Mouse (Mus musculus): ENCODE results near the gene Gm45208.
A peak's percentile ranks its signal among the peaks of the same experiment; 100 is the strongest.
"Not testable (repeated sequence)": the region's sequence is repeated elsewhere in the genome, so short reads cannot be mapped to it uniquely, and the experiment has no call there.

Gene Gm45208

DNA sequence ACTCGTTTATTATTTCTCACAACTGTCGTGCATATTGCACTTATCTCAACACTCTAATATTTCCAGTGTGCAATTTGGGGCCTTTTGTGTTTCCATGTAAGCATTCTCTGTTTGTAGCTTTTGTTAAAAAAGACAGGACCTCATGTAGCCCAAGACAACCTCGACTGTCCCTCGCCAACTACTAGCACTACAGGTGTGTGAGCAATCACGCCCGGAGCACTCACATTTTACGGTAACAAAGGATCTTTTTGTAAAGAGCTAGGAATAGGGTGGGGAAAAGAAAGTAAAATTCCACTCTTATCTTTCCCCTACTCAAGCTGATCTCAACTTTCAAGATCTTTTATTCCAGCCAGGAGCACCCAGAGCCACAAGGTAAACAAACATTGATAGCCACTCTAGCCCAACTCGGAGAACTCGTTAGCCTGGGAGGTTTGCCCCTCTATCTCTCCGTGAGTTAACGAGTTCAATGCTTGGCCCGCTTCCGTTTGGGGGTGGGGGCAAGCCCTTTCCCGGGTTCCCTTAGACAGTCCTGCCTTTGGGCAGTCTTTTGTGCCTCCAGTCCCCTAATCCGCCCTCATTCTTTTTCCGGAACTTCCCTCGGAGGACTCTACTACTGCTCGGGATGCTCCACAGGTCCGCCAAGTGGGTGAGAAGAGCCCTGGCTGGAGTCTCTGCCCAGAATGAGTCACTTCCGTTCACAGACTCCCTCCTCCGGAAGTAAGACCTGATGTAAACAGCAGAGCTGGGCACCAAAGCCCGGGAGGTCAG lies at the start of gene Gm45208:
Gene Gm45208, plus strand, starts transcription at position 732 of the 768 bp plus-strand sequence.
- peak; percentile 36 to 62 for DNase-seq

- no peak for DNase-seq
Observed at GRCm38 (mm10) chrX:7672739-7673138, 49.3 kb upstream of the Gm45208 start.

GRCm38 (mm10) chrX:7673578-7674281 lies 48.3 kb upstream of the Gm45208 start:
- DNase-seq: peak; percentile 42 to 49

DNA sequence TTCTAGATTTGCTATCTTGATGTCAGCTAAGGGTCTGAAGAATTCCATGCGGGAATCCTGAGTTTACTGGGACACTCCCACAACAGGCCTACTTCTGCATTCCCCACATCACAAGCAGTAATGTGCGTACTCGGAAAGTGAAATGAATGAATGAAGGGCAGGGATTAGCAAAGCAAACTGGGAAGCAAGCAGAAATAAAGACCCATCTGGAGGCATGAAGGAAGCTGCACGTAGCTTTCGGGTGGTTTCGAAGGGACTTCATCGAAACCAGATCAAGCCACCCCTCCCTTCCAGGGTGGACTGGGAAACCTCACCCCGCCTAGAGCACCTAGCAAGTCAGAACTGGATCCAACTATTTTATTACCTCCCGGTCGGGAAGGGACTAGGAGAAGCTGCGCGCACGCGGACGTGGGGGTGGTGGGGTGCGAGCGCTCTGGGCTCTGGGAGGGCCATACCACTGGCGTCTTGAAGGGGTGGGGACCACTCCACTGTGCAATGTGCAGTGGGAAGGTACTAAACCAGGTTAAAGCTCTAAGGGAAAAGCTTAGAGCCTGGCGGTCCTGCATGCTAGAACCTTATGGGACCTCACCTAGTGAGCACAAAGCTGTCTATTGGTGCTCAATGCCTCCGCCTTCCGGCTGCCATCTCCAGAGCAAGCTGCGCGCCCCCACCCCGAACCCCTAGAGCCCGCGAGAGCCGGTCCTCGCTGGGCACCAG lies 47.6 kb upstream of the Gm45208 start:
- DNase-seq: peak in 1 of 2 experiments; percentile 26

- no peak for DNase-seq
Observed at GRCm38 (mm10) chrX:7675001-7675380, 47.1 kb upstream of the Gm45208 start.

DNA sequence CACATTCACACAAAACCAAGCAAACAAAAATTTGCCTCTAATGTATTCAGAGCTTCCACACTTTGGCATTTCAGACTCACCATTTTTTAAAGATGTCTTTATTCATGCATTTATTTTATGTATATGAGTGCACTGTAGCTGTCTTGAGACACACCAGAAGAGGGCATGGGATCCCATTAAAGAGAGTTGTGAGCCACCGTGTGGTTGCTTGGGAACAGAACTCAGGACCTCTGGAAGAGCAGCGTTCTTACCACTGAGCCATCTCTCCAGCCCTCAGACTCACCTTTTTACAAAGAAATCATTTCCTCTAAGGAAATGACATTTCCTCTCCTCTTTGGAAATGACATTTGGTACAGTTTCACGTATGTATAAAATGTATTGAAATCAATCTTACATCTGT lies 43.1 kb upstream of the Gm45208 start:
- no peak for DNase-seq

- DNase-seq: peak; percentile 80 to 85
Observed at GRCm38 (mm10) chrX:7679405-7680056, 42.5 kb upstream of the Gm45208 start.

GRCm38 (mm10) chrX:7680057-7680412 lies 42.0 kb upstream of the Gm45208 start:
- DNase-seq: no peak

- no peak for DNase-seq
Observed at GRCm38 (mm10) chrX:7680864-7681263, 41.2 kb upstream of the Gm45208 start, which contains the start of gene Magix. Gene Magix, minus strand, starts transcription at chrX:7681251.

GRCm38 (mm10) chrX:7688321-7688720 lies 33.7 kb upstream of the Gm45208 start:
- no peak for DNase-seq

DNA sequence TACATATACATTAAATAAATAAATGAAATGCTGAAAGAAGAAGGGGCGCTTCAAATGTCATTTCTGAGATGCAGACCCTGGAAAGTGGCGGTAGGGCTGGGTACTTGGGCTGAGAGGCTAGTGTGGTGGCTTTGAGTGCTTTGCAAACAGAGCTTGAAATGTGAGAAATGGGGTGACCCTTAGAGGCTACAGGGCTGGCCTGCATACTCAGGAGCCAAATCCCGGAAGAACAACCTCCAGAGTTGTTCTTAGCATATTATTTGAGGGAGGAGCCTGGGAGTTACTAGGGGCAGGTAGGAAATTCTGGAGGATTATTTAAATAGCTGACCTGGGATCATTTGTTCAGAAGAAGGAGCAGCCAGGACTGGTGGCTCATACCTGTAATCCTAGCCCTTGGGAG lies 31.6 kb upstream of the Gm45208 start:
- no peak for DNase-seq

- DNase-seq: peak in 1 of 2 experiments; percentile 39
Observed at GRCm38 (mm10) chrX:7692862-7693261, 29.2 kb upstream of the Gm45208 start.

DNA sequence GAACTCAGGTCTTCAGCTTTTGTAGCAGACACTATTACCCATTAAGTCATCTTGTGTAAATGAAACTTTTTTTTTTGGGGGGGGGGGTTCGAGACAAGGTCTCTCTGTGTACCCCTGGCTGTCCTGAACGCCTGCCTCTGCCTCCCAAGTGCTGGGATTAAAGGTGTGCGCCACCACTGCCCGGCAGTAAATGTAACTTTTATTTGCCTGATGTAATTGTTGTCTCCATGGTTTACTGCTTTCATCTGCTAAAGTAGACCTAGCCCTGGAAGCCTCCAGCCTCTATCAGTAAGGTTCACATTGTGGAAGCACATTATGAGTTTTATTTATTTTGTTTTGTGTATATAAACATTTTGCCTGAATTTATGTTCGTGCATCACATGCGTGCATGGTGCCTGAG lies 25.5 kb upstream of the Gm45208 start:
- DNase-seq: no peak

DNA sequence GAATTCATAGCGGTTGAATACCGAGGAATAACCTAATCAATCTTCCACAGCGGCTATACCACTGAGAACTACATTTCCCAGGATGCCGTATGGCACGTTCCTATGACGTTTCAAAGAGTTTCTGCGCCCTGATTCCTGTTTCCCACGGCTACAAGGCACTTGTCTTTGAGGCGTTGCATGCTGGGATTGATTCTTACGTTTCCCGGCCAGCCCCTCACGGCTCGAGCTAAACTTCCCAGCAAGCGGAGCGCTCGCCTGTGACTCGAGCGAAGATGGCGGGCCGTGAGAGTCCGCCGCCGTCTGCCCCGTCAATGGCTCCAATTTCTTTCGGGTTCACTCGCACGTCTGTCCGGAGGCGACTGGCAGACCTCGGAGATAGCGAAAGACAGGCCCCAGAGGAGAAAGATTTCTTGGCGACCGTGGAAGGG lies 25.1 kb upstream of the Gm45208 start, which contains the start of gene Gpkow:
Gene Gpkow, plus strand, starts transcription at position 178 of the 428 bp plus-strand sequence.
- peak; percentile 57 to 66 for DNase-seq

DNA sequence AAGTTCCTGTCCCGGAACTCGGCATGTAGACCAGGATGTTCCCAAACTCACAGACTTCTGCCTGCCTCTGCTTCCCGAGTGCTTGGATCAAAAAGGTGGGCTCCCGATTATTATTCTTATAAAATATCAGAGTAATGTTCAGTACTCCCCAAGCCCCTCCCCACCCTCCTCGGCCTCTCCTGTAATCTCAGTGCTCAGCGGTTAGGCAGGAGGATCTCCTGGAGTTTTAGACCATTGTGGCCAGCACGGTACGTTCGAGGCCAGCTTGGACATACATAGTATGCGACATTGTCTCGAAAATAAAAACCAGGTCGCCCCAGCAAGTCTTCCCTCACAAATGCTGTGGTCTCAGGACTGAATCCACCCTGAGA lies 8.3 kb upstream of the Gm45208 start:
- not testable (repeated sequence) for DNase-seq

- peak; percentile 78 to 85 for DNase-seq
Observed at GRCm38 (mm10) chrX:7714135-7714899, 7.7 kb upstream of the Gm45208 start, which contains the start of gene Wdr45. Gene Wdr45, plus strand, starts transcription at chrX:7714333.

DNA sequence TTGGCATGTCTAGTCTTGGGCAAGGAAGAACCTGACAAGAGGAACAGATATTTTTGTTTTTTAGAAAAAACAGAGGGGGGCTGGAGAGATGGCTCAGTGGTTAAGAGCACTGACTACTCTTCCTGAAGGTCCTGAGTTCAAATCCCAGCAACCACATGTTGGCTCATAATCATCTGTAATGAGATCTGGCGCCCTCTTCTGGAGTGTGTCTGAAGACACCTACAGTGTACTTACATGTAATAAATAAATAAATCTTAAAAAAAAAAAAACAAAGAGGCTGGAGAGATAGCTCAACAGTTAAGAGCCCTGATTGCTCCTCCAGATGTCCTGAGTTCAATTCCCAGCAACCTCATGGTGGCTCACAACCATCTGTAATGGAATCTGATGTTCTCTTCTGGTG lies 6.0 kb upstream of the Gm45208 start:
- not testable (repeated sequence) for DNase-seq

DNA sequence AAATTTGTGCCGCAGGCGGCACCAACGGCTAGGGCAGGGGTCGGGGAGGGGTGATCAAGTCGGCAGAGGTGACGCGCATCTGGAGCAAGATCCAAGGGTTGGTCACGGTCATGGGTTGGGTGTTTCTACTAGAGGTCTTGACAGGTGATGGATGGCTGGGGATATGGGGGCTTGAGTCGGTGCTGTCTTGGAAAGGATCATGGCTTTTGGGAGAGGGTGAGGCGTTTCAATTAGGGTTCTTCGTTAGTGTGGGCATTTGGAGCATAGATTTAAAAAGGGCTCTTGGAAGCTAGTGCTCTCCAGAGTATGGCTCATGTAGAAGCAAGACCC lies 202 bp downstream of the Gm45208 start:
- DNase-seq: no peak

GRCm38 (mm10) chrX:7722691-7723090 lies 646 bp downstream of the Gm45208 start:
- DNase-seq: no peak

DNA sequence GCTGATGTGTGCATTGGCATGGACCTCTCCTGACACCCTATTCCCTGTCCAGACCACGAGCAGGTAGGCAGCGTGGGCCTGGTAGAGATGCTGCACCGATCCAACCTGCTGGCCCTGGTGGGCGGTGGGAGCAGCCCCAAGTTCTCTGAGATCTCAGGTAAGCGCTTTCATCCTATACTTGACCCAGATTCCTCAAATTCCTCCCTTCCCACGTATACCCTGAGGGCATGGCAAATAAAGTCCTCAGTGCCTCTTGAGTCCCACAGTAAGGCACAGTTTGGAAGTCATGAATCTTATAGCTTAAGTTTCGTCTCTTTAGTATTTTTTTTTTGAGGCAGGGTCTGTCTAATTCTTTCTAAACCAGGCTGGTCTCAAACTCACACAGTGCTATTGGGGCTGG lies 2.1 kb downstream of the Gm45208 start:
- no peak for DNase-seq

- no peak for DNase-seq
Observed at GRCm38 (mm10) chrX:7725841-7726240, 3.8 kb downstream of the Gm45208 start.

DNA sequence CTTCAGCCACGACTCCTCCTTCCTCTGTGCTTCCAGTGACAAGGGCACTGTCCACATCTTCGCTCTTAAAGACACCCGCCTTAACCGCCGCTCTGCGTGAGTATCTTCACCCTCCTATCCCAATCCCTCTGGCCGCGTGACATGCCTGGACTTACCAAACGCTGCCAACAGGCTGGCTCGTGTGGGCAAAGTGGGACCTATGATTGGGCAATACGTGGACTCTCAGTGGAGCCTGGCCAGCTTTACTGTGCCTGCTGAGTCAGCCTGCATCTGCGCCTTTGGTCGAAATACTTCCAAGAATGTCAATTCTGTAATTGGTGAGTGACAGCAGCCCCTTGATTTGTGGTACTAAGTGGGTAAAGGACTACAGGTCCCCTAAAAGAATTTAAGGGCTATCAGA lies 5.1 kb downstream of the Gm45208 start:
- no peak for DNase-seq
